Mouse (Mus musculus): ENCODE results near the gene Tbkbp1. TPM values are rescaled to one million over a fixed set of nuclear protein-coding genes. Genes with fewer than 3 reads are reported as not detected.

Tbkbp1 gene
- polyA plus RNA-seq, 1 experiment from 2014 or later: 4.9 TPM

- WGBS: 2% methylated on average over 94 of the region's 102 CpGs
- Histone ChIP-seq H3K9me3 (replicated peaks) (no peaks in the 10 kb centered on the region), H3K27me3 (ENCODE audit: low read depth, poor library complexity, severe bottlenecking) (peaks cover 36% of the 10 kb centered on the region), H3K4me3 (peak overlapping the region; percentile 66), H3K27ac (replicated peaks) (peak overlapping the region; percentile 96), H3K36me3 (peaks cover 35% of the 10 kb centered on the region), H3K4me1 (peaks cover 54% of the 10 kb centered on the region)
- DNase-seq (ENCODE audit: low spot score): peak; percentile 86
Observed at GRCm38 (mm10) chr11:97150411-97151330, 624 bp downstream of the Tbkbp1 start.

- H3K27ac ChIP-seq (replicated peaks): peak overlapping the region; percentile 96
- peaks cover 28% of the 10 kb centered on the region for H3K36me3 ChIP-seq
- WGBS: 5% methylated on average over 14 of the region's 14 CpGs
- peak overlapping the region; percentile 66 for H3K4me3 ChIP-seq
- no peaks in the 10 kb centered on the region for H3K9me3 ChIP-seq (replicated peaks)
- DNase-seq (ENCODE audit: low spot score): peak; percentile 45
- H3K27me3 ChIP-seq (ENCODE audit: low read depth, poor library complexity, severe bottlenecking): peaks cover 36% of the 10 kb centered on the region
- peaks cover 61% of the 10 kb centered on the region for H3K4me1 ChIP-seq
Observed at GRCm38 (mm10) chr11:97149995-97150410, 1.3 kb downstream of the Tbkbp1 start.

- H3K4me3 ChIP-seq: peak overlapping the region; percentile 66
- peak overlapping the region; percentile 96; the same call in 1 of the 2 replicates for H3K27ac ChIP-seq (replicated peaks)
Observed at GRCm38 (mm10) chr11:97149026-97149425, 2.3 kb downstream of the Tbkbp1 start.

DNA sequence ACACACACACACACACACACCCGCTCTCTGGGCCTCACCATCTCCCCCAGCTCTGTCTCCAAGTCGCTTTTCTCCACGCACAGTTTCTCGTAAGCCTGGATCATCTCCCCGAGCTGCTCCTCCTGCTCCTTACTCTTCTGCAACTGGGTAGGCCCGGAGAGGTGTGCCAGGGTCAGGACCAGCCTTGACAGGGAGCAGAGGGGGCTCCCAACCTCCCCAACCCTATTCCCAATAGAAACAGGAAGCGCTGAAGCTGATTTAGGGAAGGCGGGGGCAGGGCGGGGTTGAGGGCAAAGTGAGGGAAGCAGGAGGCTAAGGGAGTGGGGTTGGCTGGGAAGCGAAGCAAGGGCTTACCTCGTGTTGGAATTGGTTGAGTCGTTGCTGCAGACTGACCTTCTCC, 2.7 kb downstream of the Tbkbp1 start:
- peak overlapping the region; percentile 66; the same call in 1 of the 2 replicates for H3K4me3 ChIP-seq
- H3K36me3 ChIP-seq: peaks cover 21% of the 10 kb centered on the region; the same call in 1 of the 2 replicates
- H3K9me3 ChIP-seq (replicated peaks): no peaks in the 10 kb centered on the region
- peaks cover 36% of the 10 kb centered on the region for H3K27me3 ChIP-seq (ENCODE audit: low read depth, poor library complexity, severe bottlenecking)
- WGBS: 36% methylated on average over 12 of the region's 12 CpGs
- peaks cover 60% of the 10 kb centered on the region for H3K4me1 ChIP-seq
- 0 out of 2 replicates have a peak overlapping the region, but pooled peaks have one; percentile 5 for H3K27ac ChIP-seq (replicated peaks)
- no peak for DNase-seq (ENCODE audit: low spot score)

More at GRCm38 (mm10) chr11:97149026-97149425, 2.3 kb downstream of the Tbkbp1 start:
- no peak for DNase-seq (ENCODE audit: low spot score)
- WGBS: 17% methylated on average over 9 of the region's 9 CpGs
- Histone ChIP-seq H3K27me3 (ENCODE audit: low read depth, poor library complexity, severe bottlenecking) (peaks cover 36% of the 10 kb centered on the region), H3K9me3 (replicated peaks) (no peaks in the 10 kb centered on the region), H3K36me3 (peaks cover 22% of the 10 kb centered on the region; the same call in 1 of the 2 replicates), H3K4me1 (peaks cover 62% of the 10 kb centered on the region)

- WGBS: 82% methylated on average over 8 of the region's 8 CpGs
- H3K4me3 ChIP-seq: no peak overlapping the region
- H3K9me3 ChIP-seq (replicated peaks): no peaks in the 10 kb centered on the region
- DNase-seq (ENCODE audit: low spot score): no peak
- H3K4me1 ChIP-seq: peaks cover 52% of the 10 kb centered on the region
- peaks cover 18% of the 10 kb centered on the region; the same call in 1 of the 2 replicates for H3K36me3 ChIP-seq
- no peak overlapping the region for H3K27ac ChIP-seq (replicated peaks)
- H3K27me3 ChIP-seq (ENCODE audit: low read depth, poor library complexity, severe bottlenecking): peaks cover 32% of the 10 kb centered on the region
Observed at GRCm38 (mm10) chr11:97147333-97147732, 4.0 kb downstream of the Tbkbp1 start.

DNA sequence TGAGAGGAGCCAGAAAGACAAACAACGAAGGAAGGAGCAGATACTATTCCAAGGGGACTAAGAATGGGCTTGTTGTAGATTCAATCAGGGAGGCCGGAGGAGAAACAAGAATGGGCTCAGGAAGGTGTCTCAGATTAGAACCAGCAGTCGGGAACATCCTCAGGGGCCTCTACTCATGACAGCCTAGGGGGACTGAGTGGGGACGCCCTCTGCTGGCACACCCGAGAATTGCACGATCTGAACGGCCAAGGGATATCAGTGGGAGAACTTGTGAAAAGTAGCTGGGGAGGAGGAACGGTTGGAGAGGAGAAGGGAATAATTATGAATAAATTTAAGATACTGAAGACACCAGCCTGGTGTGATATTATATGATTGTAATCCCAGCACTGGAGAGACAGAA, 4.6 kb downstream of the Tbkbp1 start:
- no peak overlapping the region for H3K27ac ChIP-seq (replicated peaks)
- H3K4me1 ChIP-seq: peaks cover 46% of the 10 kb centered on the region
- 15% methylated on average over 8 of the region's 8 CpGs for WGBS
- no peak overlapping the region for H3K4me3 ChIP-seq
- peaks cover 18% of the 10 kb centered on the region; the same call in 1 of the 2 replicates for H3K36me3 ChIP-seq
- no peaks in the 10 kb centered on the region for H3K9me3 ChIP-seq (replicated peaks)
- peaks cover 38% of the 10 kb centered on the region for H3K27me3 ChIP-seq (ENCODE audit: low read depth, poor library complexity, severe bottlenecking)
- DNase-seq (ENCODE audit: low spot score): peak; percentile 82

- H3K36me3 ChIP-seq: peaks cover 18% of the 10 kb centered on the region; the same call in 1 of the 2 replicates
- no peak overlapping the region for H3K27ac ChIP-seq (replicated peaks)
- H3K4me3 ChIP-seq: no peak overlapping the region
- DNase-seq (ENCODE audit: low spot score): no peak
- no peaks in the 10 kb centered on the region for H3K9me3 ChIP-seq (replicated peaks)
- 79% methylated on average over 9 of the region's 9 CpGs for WGBS
- H3K27me3 ChIP-seq (ENCODE audit: low read depth, poor library complexity, severe bottlenecking): peaks cover 46% of the 10 kb centered on the region
- H3K4me1 ChIP-seq: peaks cover 41% of the 10 kb centered on the region
Observed at GRCm38 (mm10) chr11:97145951-97146350, 5.3 kb downstream of the Tbkbp1 start.

- Histone ChIP-seq H3K9me3 (replicated peaks) (no peaks in the 10 kb centered on the region), H3K4me1 (peaks cover 38% of the 10 kb centered on the region), H3K27ac (replicated peaks) (no peak overlapping the region), H3K36me3 (peaks cover 18% of the 10 kb centered on the region; the same call in 1 of the 2 replicates), H3K27me3 (ENCODE audit: low read depth, poor library complexity, severe bottlenecking) (peaks cover 52% of the 10 kb centered on the region), H3K4me3 (no peak overlapping the region)
- no peak for DNase-seq (ENCODE audit: low spot score)
- WGBS: 89% methylated on average over 2 of the region's 2 CpGs
Observed at GRCm38 (mm10) chr11:97145320-97145719, 6.0 kb downstream of the Tbkbp1 start.

DNA sequence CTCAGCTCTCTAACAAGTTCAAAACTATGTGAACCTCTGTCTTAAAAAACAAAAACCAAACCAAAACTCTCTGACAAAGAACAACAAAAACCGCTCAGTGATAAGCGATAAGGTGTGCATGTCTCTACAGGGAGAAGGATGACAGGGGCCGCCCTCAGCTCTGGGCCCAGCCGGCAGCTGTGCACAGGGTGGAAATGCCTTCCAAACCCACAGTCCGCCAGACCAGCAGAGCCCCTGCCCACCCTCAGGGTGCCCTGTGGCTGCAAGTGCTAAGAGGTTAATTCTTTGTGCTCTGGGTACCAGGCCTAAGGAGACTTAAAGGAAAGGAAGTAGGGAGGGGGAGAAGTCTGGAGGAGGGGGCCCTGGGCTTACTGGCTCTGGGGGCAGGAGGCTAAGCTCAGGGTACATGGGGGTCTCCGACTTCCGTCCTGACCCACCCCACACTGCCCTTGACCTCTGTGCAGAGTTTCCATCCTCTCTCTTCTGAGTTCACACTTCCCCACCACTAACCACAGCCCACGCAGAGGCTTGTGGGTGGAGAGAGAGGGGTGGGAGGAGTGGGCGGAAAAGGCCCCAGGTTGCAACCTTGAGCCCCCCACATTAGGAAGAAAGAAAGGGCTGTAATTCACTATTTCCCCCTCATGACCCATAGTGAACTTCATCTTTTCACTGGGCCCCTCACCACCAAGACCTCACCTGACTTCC, 7.9 kb downstream of the Tbkbp1 start:
- WGBS: 78% methylated on average over 9 of the region's 9 CpGs
- no peak overlapping the region for H3K27ac ChIP-seq (replicated peaks)
- H3K4me1 ChIP-seq: peaks cover 33% of the 10 kb centered on the region
- no peak for DNase-seq (ENCODE audit: low spot score)
- peaks cover 23% of the 10 kb centered on the region; the same call in 1 of the 2 replicates for H3K36me3 ChIP-seq
- peaks cover 53% of the 10 kb centered on the region for H3K27me3 ChIP-seq (ENCODE audit: low read depth, poor library complexity, severe bottlenecking)
- H3K4me3 ChIP-seq: no peak overlapping the region
- H3K9me3 ChIP-seq (replicated peaks): no peaks in the 10 kb centered on the region

DNA sequence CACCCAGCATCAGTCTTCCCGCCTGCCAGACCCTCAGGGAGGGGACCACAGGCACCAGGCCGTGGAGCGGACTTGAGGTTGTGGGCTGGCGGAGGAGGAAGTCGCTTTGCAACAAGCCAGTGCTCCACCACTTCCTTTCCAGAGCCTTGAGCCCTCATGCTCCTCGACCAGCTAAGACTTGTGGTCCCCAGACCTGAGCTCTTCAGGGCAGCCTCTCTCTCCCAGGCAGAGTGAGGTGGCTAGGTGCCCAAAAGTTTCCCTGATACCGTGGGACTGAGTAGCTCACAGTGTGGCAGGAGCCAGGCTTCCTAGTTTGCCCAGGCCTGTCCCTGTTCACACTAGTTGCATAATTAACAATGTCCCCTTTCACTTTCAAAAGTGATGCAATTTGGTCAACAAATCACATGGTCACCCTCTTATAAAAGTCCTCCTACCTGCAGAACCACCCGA, 9.1 kb downstream of the Tbkbp1 start:
- Histone ChIP-seq H3K27ac (replicated peaks) (no peak overlapping the region), H3K9me3 (replicated peaks) (no peaks in the 10 kb centered on the region), H3K36me3 (peaks cover 18% of the 10 kb centered on the region; the same call in 1 of the 2 replicates), H3K4me3 (no peak overlapping the region), H3K27me3 (ENCODE audit: low read depth, poor library complexity, severe bottlenecking) (peaks cover 53% of the 10 kb centered on the region), H3K4me1 (peaks cover 45% of the 10 kb centered on the region)
- 83% methylated on average over 8 of the region's 8 CpGs for WGBS
- DNase-seq (ENCODE audit: low spot score): no peak

- no peaks in the 10 kb centered on the region for H3K9me3 ChIP-seq (replicated peaks)
- H3K27me3 ChIP-seq (ENCODE audit: low read depth, poor library complexity, severe bottlenecking): peaks cover 65% of the 10 kb centered on the region
Observed at GRCm38 (mm10) chr11:97140811-97141210, 10.5 kb downstream of the Tbkbp1 start.

GRCm38 (mm10) chr11:97139256-97139655, 12.0 kb downstream of the Tbkbp1 start:
- peaks cover 40% of the 10 kb centered on the region for H3K4me1 ChIP-seq

More at GRCm38 (mm10) chr11:97140811-97141210, 10.5 kb downstream of the Tbkbp1 start:
- 81% methylated on average over 4 of the region's 4 CpGs for WGBS
- no peak for DNase-seq (ENCODE audit: low spot score)
- Histone ChIP-seq H3K4me1 (peaks cover 49% of the 10 kb centered on the region), H3K27ac (replicated peaks) (no peak overlapping the region), H3K36me3 (peaks cover 13% of the 10 kb centered on the region; the same call in 1 of the 2 replicates), H3K4me3 (no peak overlapping the region)

More at GRCm38 (mm10) chr11:97139256-97139655, 12.0 kb downstream of the Tbkbp1 start:
- H3K4me3 ChIP-seq: peak overlapping the region; percentile 63
- H3K27me3 ChIP-seq (ENCODE audit: low read depth, poor library complexity, severe bottlenecking): peaks cover 79% of the 10 kb centered on the region
- peaks cover 11% of the 10 kb centered on the region; the same call in 1 of the 2 replicates for H3K36me3 ChIP-seq
- peak overlapping the region; percentile 82 for H3K27ac ChIP-seq (replicated peaks)
- no peaks in the 10 kb centered on the region for H3K9me3 ChIP-seq (replicated peaks)
- DNase-seq (ENCODE audit: low spot score): peak; percentile 24
- WGBS: 5% methylated on average over 15 of the region's 15 CpGs
